Mouse (Mus musculus): ENCODE data around the gene Kcnh1. TPM values are rescaled to one million over a fixed set of nuclear protein-coding genes. Genes with fewer than 3 reads are reported as not detected.

The Kcnh1 gene
- polyA plus RNA-seq, 1 experiment from 2014 or later, result not detected

GRCm38 (mm10) chr1:192368336-192368735 is 177.8 kb downstream of the Kcnh1 start:
- no peaks in the 10 kb centered on the region for H3K9me3 ChIP-seq (replicated peaks)
- H3K4me2 ChIP-seq, result no peak overlapping the region
- 45% methylated on average over 5 of the region's 5 CpGs for WGBS (ENCODE audit: insufficient replicate concordance)
- H3K4me3 ChIP-seq (replicated peaks), result no peak overlapping the region
- no peak overlapping the region for H3K9ac ChIP-seq
- H3K27me3 ChIP-seq, result no peaks in the 10 kb centered on the region
- no peaks in the 10 kb centered on the region for H3K4me1 ChIP-seq (replicated peaks)
- no peak for ATAC-seq (ENCODE audit: insufficient read depth)
- H3K27ac ChIP-seq (replicated peaks), result no peak overlapping the region
- no peaks in the 10 kb centered on the region for H3K36me3 ChIP-seq (replicated peaks)

GRCm38 (mm10) chr1:192371943-192372614 is 181.5 kb downstream of the Kcnh1 start:
- no peak overlapping the region for H3K27ac ChIP-seq (replicated peaks)
- no peak overlapping the region for H3K4me3 ChIP-seq (replicated peaks)
- H3K36me3 ChIP-seq (replicated peaks), result no peaks in the 10 kb centered on the region
- H3K9me3 ChIP-seq (replicated peaks), result no peaks in the 10 kb centered on the region
- no peak overlapping the region for H3K4me2 ChIP-seq
- peaks cover 3% of the 10 kb centered on the region for H3K27me3 ChIP-seq
- no peaks in the 10 kb centered on the region for H3K4me1 ChIP-seq (replicated peaks)
- WGBS (ENCODE audit: insufficient replicate concordance), result 72% methylated on average over 4 of the region's 4 CpGs
- ATAC-seq (ENCODE audit: insufficient read depth), result no peak
- no peak overlapping the region for H3K9ac ChIP-seq

- no peak overlapping the region for H3K27ac ChIP-seq (replicated peaks)
- H3K27me3 ChIP-seq, result peaks cover 6% of the 10 kb centered on the region
- no peaks in the 10 kb centered on the region for H3K9me3 ChIP-seq (replicated peaks)
- no peak overlapping the region for H3K4me2 ChIP-seq
- WGBS (ENCODE audit: insufficient replicate concordance), result 52% methylated on average over 4 of the region's 4 CpGs
- no peaks in the 10 kb centered on the region for H3K4me1 ChIP-seq (replicated peaks)
- H3K36me3 ChIP-seq (replicated peaks), result no peaks in the 10 kb centered on the region
- no peak overlapping the region for H3K9ac ChIP-seq
- no peak overlapping the region for H3K4me3 ChIP-seq (replicated peaks)
- no peak for ATAC-seq (ENCODE audit: insufficient read depth)
Observed at GRCm38 (mm10) chr1:192378546-192379075, 188.0 kb downstream of the Kcnh1 start.

DNA sequence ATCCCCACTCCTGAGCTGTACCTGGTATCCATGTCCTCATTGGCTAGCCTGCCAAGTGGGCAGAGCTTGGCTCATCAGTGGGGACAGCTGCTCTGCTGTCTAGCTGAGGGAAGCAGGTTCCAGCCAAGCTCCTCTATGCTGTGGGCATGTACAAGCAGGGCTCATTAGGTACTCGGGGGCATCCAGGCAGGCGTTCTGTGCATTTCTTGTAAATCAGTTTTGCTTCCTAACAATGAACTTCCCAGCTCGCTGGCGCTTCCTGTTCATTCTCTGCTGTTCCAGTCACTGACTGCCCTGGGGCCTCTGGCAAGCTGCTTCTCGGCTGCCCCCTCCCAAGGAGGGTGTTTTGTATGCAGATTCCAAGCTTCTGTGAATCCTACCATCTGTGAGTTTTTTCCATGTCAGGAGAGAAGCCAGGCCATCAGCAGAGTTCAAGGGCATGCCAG is 190.0 kb downstream of the Kcnh1 start:
- Histone ChIP-seq H3K27ac (replicated peaks) (no peak overlapping the region), H3K36me3 (replicated peaks) (no peaks in the 10 kb centered on the region), H3K9me3 (replicated peaks) (no peaks in the 10 kb centered on the region), H3K4me2 (no peak overlapping the region), H3K9ac (no peak overlapping the region), H3K4me1 (replicated peaks) (no peaks in the 10 kb centered on the region), H3K4me3 (replicated peaks) (no peak overlapping the region), H3K27me3 (peaks cover 14% of the 10 kb centered on the region; the same call in 1 of the 2 replicates)
- no peak for ATAC-seq (ENCODE audit: insufficient read depth)
- WGBS (ENCODE audit: insufficient replicate concordance), result 38% methylated on average over 5 of the region's 5 CpGs

- Histone ChIP-seq H3K27ac (replicated peaks) (no peak overlapping the region), H3K9me3 (replicated peaks) (no peaks in the 10 kb centered on the region), H3K4me2 (no peak overlapping the region), H3K4me1 (replicated peaks) (no peaks in the 10 kb centered on the region), H3K27me3 (peaks cover 29% of the 10 kb centered on the region; the same call in 1 of the 2 replicates), H3K9ac (no peak overlapping the region), H3K4me3 (replicated peaks) (no peak overlapping the region), H3K36me3 (replicated peaks) (no peaks in the 10 kb centered on the region)
- no peak for ATAC-seq (ENCODE audit: insufficient read depth)
Observed at GRCm38 (mm10) chr1:192387624-192388023, 197.1 kb downstream of the Kcnh1 start.

- H3K4me2 ChIP-seq, result no peak overlapping the region
- no peaks in the 10 kb centered on the region for H3K9me3 ChIP-seq (replicated peaks)
- H3K27ac ChIP-seq (replicated peaks), result no peak overlapping the region
- no peak overlapping the region for H3K9ac ChIP-seq
- H3K27me3 ChIP-seq, result peaks cover 24% of the 10 kb centered on the region
- WGBS (ENCODE audit: insufficient replicate concordance), result 40% methylated on average over 7 of the region's 7 CpGs
- no peak overlapping the region for H3K4me3 ChIP-seq (replicated peaks)
- H3K36me3 ChIP-seq (replicated peaks), result no peaks in the 10 kb centered on the region
- no peaks in the 10 kb centered on the region for H3K4me1 ChIP-seq (replicated peaks)
- ATAC-seq (ENCODE audit: insufficient read depth), result no peak
Observed at GRCm38 (mm10) chr1:192391041-192391440, 200.5 kb downstream of the Kcnh1 start.

DNA sequence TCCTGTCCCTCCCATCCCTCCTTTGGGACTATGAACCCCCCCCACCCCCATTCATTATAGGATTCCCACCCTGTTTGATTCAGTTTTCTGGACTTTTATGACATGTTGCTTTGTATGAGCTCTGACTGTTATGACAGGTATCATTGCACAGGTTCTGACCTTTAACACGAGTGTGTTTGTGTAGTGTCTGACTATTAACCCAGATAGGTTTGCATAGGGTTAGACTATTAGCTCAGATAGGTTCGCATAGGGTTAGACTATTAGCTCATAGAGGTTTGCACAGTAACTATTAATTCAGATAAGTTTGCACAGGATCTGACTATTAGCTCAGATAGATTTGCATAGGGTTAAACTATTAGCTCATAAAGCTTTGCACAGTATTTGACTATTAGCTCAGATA is 201.7 kb downstream of the Kcnh1 start:
- WGBS (ENCODE audit: insufficient replicate concordance), result 46% methylated on average over 2 of the region's 2 CpGs
- Histone ChIP-seq H3K27ac (replicated peaks) (no peak overlapping the region), H3K4me3 (replicated peaks) (no peak overlapping the region), H3K27me3 (peaks cover 20% of the 10 kb centered on the region), H3K9ac (no peak overlapping the region), H3K4me2 (no peak overlapping the region), H3K9me3 (replicated peaks) (no peaks in the 10 kb centered on the region), H3K36me3 (replicated peaks) (no peaks in the 10 kb centered on the region), H3K4me1 (replicated peaks) (no peaks in the 10 kb centered on the region)
- ATAC-seq (ENCODE audit: insufficient read depth), result no peak

DNA sequence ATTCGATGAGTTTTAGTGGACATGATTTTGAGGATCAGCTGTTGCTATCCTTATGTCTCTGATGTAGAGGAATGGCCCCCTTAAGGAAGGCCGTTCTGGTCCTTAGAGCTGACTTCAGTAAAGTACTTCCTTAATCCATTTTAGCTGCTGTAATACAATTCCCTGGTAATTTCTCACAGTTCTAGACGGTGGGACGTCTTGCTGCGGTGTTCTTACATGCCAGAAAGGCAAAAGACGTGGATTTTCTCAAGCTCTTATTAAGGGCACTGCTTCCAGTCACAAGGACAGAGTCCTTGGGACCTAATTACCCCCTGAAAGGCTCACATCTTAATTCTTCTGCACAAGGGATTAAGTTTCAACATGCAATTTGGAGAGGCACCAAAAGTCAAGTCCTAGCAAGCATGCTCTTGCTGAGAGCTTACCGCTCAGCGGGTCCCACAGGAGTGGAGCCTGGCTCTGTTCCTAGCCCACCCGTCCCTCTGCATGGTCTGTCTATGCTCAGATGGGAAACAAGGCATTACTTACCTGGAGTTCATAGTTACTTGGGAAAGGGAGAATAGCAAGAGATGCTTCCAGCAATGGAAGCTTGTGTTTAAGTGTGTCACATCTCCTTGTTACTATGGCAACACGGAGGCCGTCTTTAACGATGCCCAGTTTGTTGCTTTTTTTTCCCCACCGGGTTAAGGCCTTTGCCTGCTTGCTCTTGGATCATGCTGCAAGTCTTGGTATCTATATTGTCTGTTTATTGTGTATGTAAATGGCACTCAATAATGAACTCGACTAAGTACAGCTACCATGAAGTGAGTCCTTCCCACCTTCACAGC is 209.3 kb downstream of the Kcnh1 start:
- Histone ChIP-seq H3K27me3 (peaks cover 16% of the 10 kb centered on the region; the same call in 1 of the 2 replicates), H3K9me3 (replicated peaks) (no peaks in the 10 kb centered on the region), H3K9ac (no peak overlapping the region), H3K4me3 (replicated peaks) (no peak overlapping the region), H3K27ac (replicated peaks) (no peak overlapping the region), H3K36me3 (replicated peaks) (no peaks in the 10 kb centered on the region), H3K4me2 (no peak overlapping the region), H3K4me1 (replicated peaks) (no peaks in the 10 kb centered on the region)
- WGBS (ENCODE audit: insufficient replicate concordance), result 64% methylated on average over 14 of the region's 14 CpGs
- ATAC-seq (ENCODE audit: insufficient read depth), result no peak

DNA sequence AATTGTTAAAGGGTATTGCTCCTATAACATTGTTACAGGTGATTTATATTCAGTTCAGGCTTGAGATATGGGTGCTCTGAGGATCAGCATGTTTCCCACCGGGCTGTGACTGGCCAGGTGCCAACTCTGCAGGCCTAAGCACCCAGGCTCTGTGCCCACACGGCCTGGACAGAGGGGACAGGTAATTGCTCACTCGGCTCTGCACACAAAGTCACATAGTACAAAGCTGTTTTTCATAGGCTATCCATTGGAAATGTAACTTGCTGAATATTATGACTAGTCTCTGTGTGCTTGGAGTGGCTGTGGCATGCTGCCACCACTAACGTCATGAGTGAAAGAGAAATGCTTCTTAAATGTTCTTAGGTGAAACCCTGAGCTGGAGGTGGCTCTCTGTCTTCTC is 210.4 kb downstream of the Kcnh1 start:
- Histone ChIP-seq H3K9me3 (replicated peaks) (no peaks in the 10 kb centered on the region), H3K36me3 (replicated peaks) (no peaks in the 10 kb centered on the region), H3K4me3 (replicated peaks) (no peak overlapping the region), H3K27me3 (peaks cover 25% of the 10 kb centered on the region; the same call in 1 of the 2 replicates), H3K4me1 (replicated peaks) (no peaks in the 10 kb centered on the region), H3K9ac (no peak overlapping the region), H3K27ac (replicated peaks) (no peak overlapping the region), H3K4me2 (no peak overlapping the region)
- no peak for ATAC-seq (ENCODE audit: insufficient read depth)
- WGBS (ENCODE audit: insufficient replicate concordance), result 50% methylated on average over 4 of the region's 4 CpGs

GRCm38 (mm10) chr1:192402911-192403704 is 212.5 kb downstream of the Kcnh1 start:
- no peaks in the 10 kb centered on the region for H3K9me3 ChIP-seq (replicated peaks)
- no peaks in the 10 kb centered on the region for H3K4me1 ChIP-seq (replicated peaks)
- H3K4me3 ChIP-seq (replicated peaks), result no peak overlapping the region
- H3K4me2 ChIP-seq, result no peak overlapping the region
- H3K27me3 ChIP-seq, result peaks cover 22% of the 10 kb centered on the region; the same call in 1 of the 2 replicates
- H3K27ac ChIP-seq (replicated peaks), result no peak overlapping the region
- 64% methylated on average over 8 of the region's 8 CpGs for WGBS (ENCODE audit: insufficient replicate concordance)
- no peaks in the 10 kb centered on the region for H3K36me3 ChIP-seq (replicated peaks)
- ATAC-seq (ENCODE audit: insufficient read depth), result no peak
- no peak overlapping the region for H3K9ac ChIP-seq

DNA sequence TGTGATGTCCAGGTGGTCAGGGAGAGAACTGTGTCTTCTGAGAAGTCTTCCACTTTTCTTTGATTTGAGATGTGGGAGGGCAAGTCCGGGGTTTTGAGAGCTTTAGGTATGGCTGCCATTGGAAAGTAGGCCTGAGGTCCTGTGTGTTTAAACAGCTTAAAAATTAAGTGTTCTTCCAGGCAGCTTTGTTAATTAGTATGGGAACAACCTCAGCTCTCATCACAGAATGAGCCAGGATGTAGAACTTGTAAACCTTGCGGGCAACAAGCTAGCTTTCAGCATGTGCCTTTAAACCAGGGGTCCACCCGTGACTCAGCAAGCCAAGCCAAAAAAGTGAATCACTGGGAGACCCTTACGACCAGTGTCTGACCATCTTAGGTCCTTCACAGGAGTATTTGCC is 214.6 kb downstream of the Kcnh1 start:
- 58% methylated on average over 4 of the region's 4 CpGs for WGBS (ENCODE audit: insufficient replicate concordance)
- Histone ChIP-seq H3K9ac (no peak overlapping the region), H3K4me1 (replicated peaks) (no peaks in the 10 kb centered on the region), H3K27ac (replicated peaks) (no peak overlapping the region), H3K9me3 (replicated peaks) (no peaks in the 10 kb centered on the region), H3K4me2 (no peak overlapping the region), H3K4me3 (replicated peaks) (no peak overlapping the region), H3K36me3 (replicated peaks) (no peaks in the 10 kb centered on the region), H3K27me3 (peaks cover 18% of the 10 kb centered on the region; the same call in 1 of the 2 replicates)
- ATAC-seq (ENCODE audit: insufficient read depth), result no peak

Measured in liver, embryonic 15.5 days (tissue).